Mouse (Mus musculus) small intestine, adult 2 months (tissue): ENCODE measurements around the gene Cnksr1. TPM values are rescaled to one million over a fixed set of nuclear protein-coding genes. Genes with fewer than 3 reads are reported as not detected.

Source experiments
- H3K27ac ChIP-seq: fragments of 200-500 bp; 2 replicates; pipeline ENCODE4 v1.5.1; 2012; ENCODE audit warnings: low read depth, low read length, control low read depth, inconsistent platforms; ENCODE audit not compliant: insufficient read depth
- H3K27me3 ChIP-seq: fragments of 200-500 bp; 2 replicates; pipeline ENCODE4 v1.6.1; 2012; ENCODE audit warnings: mild to moderate bottlenecking, moderate library complexity, low read length, inconsistent platforms; ENCODE audit not compliant: control insufficient read depth, insufficient read depth
- H3K36me3 ChIP-seq: fragments of 200-500 bp; 2 replicates; pipeline ENCODE4 v1.6.1; 2012; ENCODE audit warnings: mild to moderate bottlenecking, low read length, control low read depth, inconsistent platforms; ENCODE audit not compliant: control insufficient read depth, insufficient read depth
- H3K4me1 ChIP-seq: fragments of 200-500 bp; 2 replicates; pipeline ENCODE4 v1.6.1; 2012; ENCODE audit warnings: low read length, inconsistent platforms, mixed read lengths; ENCODE audit not compliant: control insufficient read depth, insufficient read depth, insufficient read length
- H3K4me3 ChIP-seq: fragments of 200-500 bp; 2 replicates; pipeline ENCODE4 v1.5.1; 2012; ENCODE audit warnings: low read depth, mild to moderate bottlenecking, control low read depth, inconsistent platforms, low read length, moderate library complexity
- CTCF ChIP-seq: fragments of 200-500 bp; IDR thresholded peaks from 2 replicates; pipeline ENCODE4 v1.5.1; 2012; ENCODE audit warnings: low read depth, mild to moderate bottlenecking, control low read depth, inconsistent platforms, low read length, moderate library complexity, mixed read lengths; ENCODE audit not compliant: insufficient replicate concordance, insufficient read length; ENCODE audit errors: extremely low read depth
- POLR2A ChIP-seq: fragments of 200-500 bp; IDR thresholded peaks from 2 replicates; pipeline ENCODE4 v1.6.1; 2012; ENCODE audit warnings: low read depth, mild to moderate bottlenecking, control low read depth, inconsistent platforms, low read length, moderate library complexity
- WGBS: fragments of 180-500 bp; shearing (Covaris S2); methylation state at CpG from one replicate; pipeline ENCODE4 v1.1.7; 2018; 5-methylcytosine and 5-hydroxymethylcytosine counted together
- polyA plus RNA-seq: library from polyadenylated mRNA; depleted of rRNA; stranded (reverse); fragments of >200 nt; gene quantifications from 2 replicates; pipeline ENCODE4 v1.2.3, GENCODE M21; 2012

The Cnksr1 gene
- polyA plus RNA-seq, 1 experiment: 42.5 TPM

GRCm38 (mm10) chr4:134230431-134230830 lies 7.8 kb downstream of the Cnksr1 start:
- peaks cover 2% of the 10 kb centered on the region; the same call in 1 of the 2 replicates for H3K4me1 ChIP-seq
- TF ChIP-seq CTCF (no peak), POLR2A (no peak)
- WGBS: 18% methylated on average over 8 of the region's 8 CpGs
- H3K36me3 ChIP-seq: peaks cover 48% of the 10 kb centered on the region
- no peaks in the 10 kb centered on the region for H3K27me3 ChIP-seq
- peak overlapping the region; percentile 23; the same call in 1 of the 2 replicates for H3K27ac ChIP-seq
- no peak overlapping the region for H3K4me3 ChIP-seq

- no peaks in the 10 kb centered on the region for H3K27me3 ChIP-seq
- no peak for TF ChIP-seq CTCF
- no peak for TF ChIP-seq POLR2A
- H3K36me3 ChIP-seq: peaks cover 27% of the 10 kb centered on the region
- no peak within 1 kb of the TSS for H3K4me3 ChIP-seq
- WGBS: 79% methylated on average over 8 of the region's 8 CpGs
- no peak within 1 kb of the TSS for H3K27ac ChIP-seq
- peaks cover 7% of the 10 kb centered on the region; the same call in 1 of the 2 replicates for H3K4me1 ChIP-seq
Measured at GRCm38 (mm10) chr4:134227194-134227593, 11.0 kb downstream of the Cnksr1 start, which contains the start of gene Catsper4. Gene Catsper4, minus strand, starts transcription at chr4:134227383.

DNA sequence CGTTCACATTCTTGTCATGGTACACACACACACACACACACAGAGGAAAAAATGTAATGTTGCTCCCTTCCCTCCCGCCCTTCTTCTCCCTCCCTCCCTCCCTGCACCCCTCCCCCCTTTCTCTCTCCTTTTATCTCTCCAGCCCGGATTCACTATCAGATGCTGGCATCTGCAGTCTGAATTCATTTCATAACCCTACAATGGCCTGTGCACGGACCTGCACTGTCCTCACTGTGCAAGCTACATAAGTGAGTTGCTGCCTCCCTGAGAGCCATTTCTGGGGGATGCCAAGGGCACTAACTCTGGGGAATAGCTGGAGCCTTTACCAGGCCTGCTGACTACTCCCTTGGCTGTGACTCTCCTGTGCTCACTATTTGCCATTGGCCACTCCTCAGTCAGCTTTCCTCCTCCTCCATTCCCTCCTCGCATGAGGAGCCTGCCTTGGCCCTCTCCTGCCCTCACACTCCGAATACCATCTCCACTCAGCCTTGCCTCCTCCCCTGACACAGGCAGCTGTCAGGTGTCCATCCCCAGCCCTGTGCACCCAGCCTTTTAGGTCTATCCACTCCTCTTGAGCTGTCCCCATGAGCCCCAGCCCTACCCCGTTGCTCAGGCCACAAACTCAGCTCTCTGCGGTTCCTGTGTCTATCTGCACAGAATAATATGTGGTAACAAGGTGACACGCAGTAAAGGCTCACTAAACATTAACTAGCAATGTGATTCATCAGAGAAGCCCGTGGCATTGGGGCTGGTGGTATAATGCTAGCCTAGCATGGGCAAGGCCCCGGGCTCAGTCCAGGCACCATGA lies 15.2 kb downstream of the Cnksr1 start:
- Histone ChIP-seq H3K27me3 (no peaks in the 10 kb centered on the region), H3K27ac (peak overlapping the region; percentile 54), H3K4me3 (no peak overlapping the region), H3K4me1 (peaks cover 4% of the 10 kb centered on the region; the same call in 1 of the 2 replicates), H3K36me3 (peaks cover 5% of the 10 kb centered on the region)
- WGBS: 28% methylated on average over 11 of the region's 11 CpGs
- TF ChIP-seq POLR2A (no peak), CTCF (no peak)

DNA sequence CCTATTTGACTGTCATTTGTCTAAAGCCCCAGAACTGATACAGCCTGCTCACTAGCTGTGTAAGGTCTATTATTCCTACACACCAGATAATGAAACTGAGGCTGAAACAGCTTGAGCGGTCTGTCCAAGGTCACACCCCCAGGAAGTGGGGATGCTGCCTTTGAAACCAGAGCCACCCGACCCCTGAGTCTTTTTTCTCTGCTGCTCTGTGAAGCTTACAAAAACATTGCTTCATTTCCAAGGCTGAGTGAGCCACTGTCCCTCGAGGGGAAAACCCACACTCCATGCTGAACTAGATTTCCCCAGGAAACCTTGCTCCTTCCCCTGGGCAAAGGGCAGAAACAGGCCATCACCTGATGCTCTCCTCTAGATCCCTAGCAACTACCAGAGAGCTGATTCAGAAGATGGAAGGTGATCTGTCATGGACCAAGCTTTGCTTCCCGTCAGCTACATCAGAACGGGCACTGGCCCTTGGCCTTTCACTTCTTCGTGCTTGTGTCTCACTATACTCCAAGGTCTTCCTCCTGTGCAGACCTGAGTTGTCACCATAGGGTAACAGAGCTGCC lies 31.6 kb downstream of the Cnksr1 start:
- Histone ChIP-seq H3K4me1 (no peaks in the 10 kb centered on the region), H3K4me3 (no peak overlapping the region), H3K36me3 (no peaks in the 10 kb centered on the region), H3K27ac (no peak overlapping the region), H3K27me3 (no peaks in the 10 kb centered on the region)
- WGBS: 55% methylated on average over 6 of the region's 6 CpGs
- TF ChIP-seq POLR2A (no peak), CTCF (no peak)

- 79% methylated on average over 17 of the region's 17 CpGs for WGBS
- H3K36me3 ChIP-seq: no peaks in the 10 kb centered on the region
- H3K4me3 ChIP-seq: no peak overlapping the region
- TF ChIP-seq CTCF (no peak), POLR2A (no peak)
- H3K4me1 ChIP-seq: no peaks in the 10 kb centered on the region
- H3K27me3 ChIP-seq: no peaks in the 10 kb centered on the region
- H3K27ac ChIP-seq: no peak overlapping the region
Measured at GRCm38 (mm10) chr4:134203340-134203896, 34.8 kb downstream of the Cnksr1 start.

- Histone ChIP-seq H3K36me3 (no peaks in the 10 kb centered on the region), H3K4me1 (no peaks in the 10 kb centered on the region), H3K27ac (no peak within 1 kb of the TSS), H3K27me3 (no peaks in the 10 kb centered on the region), H3K4me3 (no peak within 1 kb of the TSS)
- WGBS: 93% methylated on average over 4 of the region's 4 CpGs
- TF ChIP-seq CTCF (no peak), POLR2A (no peak)
Measured at GRCm38 (mm10) chr4:134202904-134203303, 35.3 kb downstream of the Cnksr1 start, which contains the start of gene Gm7534. Gene Gm7534, minus strand, starts transcription at chr4:134203004.

GRCm38 (mm10) chr4:134199371-134199770 lies 38.8 kb downstream of the Cnksr1 start:
- no peak overlapping the region for H3K27ac ChIP-seq
- no peaks in the 10 kb centered on the region for H3K27me3 ChIP-seq
- no peak overlapping the region for H3K4me3 ChIP-seq
- TF ChIP-seq CTCF (no peak), POLR2A (no peak)
- 69% methylated on average over 2 of the region's 2 CpGs for WGBS
- no peaks in the 10 kb centered on the region for H3K36me3 ChIP-seq
- H3K4me1 ChIP-seq: no peaks in the 10 kb centered on the region
